In the genomic region with DNA sequence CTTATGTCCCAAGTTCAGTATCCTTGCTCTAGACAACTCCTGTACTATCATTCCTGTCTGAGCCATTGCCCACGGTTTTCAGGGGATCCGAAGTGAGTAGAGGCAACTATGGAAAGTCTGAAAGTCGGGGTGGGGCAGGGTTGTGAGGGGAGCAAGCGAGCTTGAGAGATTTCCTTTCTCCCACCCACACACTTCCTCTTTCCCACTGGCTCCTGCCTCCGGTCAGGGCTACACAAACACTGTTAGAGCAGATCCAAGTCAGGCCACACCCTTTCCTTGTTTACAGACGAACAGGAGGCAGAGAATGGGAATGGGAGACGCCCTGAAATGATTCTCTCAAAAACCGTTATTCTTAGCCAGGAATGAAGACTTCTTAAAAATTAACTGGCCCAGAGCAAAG, we compare ENCODE assay signal across 8 mouse cellular contexts. TPM values are rescaled to one million over a fixed set of nuclear protein-coding genes. Genes with fewer than 3 reads are reported as not detected.
DNase-seq lines count a peak whose midpoint lies in the region; ATAC-seq and TF ChIP-seq lines count a peak whose summit lies in the region.

No protein-coding gene starts in this region.

- H3K9ac ChIP-seq in embryonic facial prominence, embryonic 11.5 days (replicated peaks; ENCODE audit: low read length): no peak overlapping the region

- peak; percentile 3 for DNase-seq in embryonic facial prominence, embryonic 11.5 days (ENCODE audit: low spot score)
- DNase-seq in embryonic facial prominence, embryonic 10.5 days (ENCODE audit: low spot score): no peak
- peak; percentile 72 for DNase-seq in gastrocnemius, adult 2 months
- DNase-seq in kidney, adult 18-20 months: peak; percentile 40
- DNase-seq in lung, postnatal 25 days (ENCODE audit: low spot score): peak; percentile 88
- DNase-seq in spleen, postnatal 14 days (ENCODE audit: low spot score in 2 of 2): no peak
- no peak for DNase-seq in frontal cortex, postnatal 14 days (ENCODE audit: low spot score in 2 of 2)
- no peak for DNase-seq in spleen, adult 12 weeks (ENCODE audit: low spot score)

- H3K4me3 ChIP-seq in embryonic facial prominence, embryonic 11.5 days (ENCODE audit: low read depth, low read length): no peak overlapping the region
- H3K4me3 ChIP-seq in embryonic facial prominence, embryonic 10.5 days: no peak overlapping the region
- H3K4me3 ChIP-seq in gastrocnemius, adult 2 months: peak overlapping the region; percentile 27

- no peaks in the 10 kb centered on the region for H3K4me1 ChIP-seq in embryonic facial prominence, embryonic 11.5 days (ENCODE audit: control insufficient read depth, insufficient read depth, low read length)
- peaks cover 3% of the 10 kb centered on the region; the same call in 1 of the 2 replicates for H3K4me1 ChIP-seq in embryonic facial prominence, embryonic 10.5 days

- ATAC-seq in embryonic facial prominence, embryonic 11.5 days (replicated peaks; ENCODE audit: insufficient number of reproducible peaks, low FRiP score, low TSS enrichment, low read depth): no peak

- H3K27ac ChIP-seq in embryonic facial prominence, embryonic 11.5 days (replicated peaks; ENCODE audit: low read depth, low read length): no peak overlapping the region
- no peak overlapping the region for H3K27ac ChIP-seq in embryonic facial prominence, embryonic 10.5 days (replicated peaks)
- peak overlapping the region; percentile 91 for H3K27ac ChIP-seq in gastrocnemius, adult 2 months

- no peak for TF ChIP-seq CTCF in gastrocnemius, adult 2 months (IDR thresholded peaks at IDR 0.05)

- no peaks in the 10 kb centered on the region for H3K27me3 ChIP-seq in embryonic facial prominence, embryonic 11.5 days (ENCODE audit: control insufficient read depth, insufficient read depth, low read length)
- no peaks in the 10 kb centered on the region for H3K27me3 ChIP-seq in embryonic facial prominence, embryonic 10.5 days (replicated peaks; ENCODE audit: low read depth, poor library complexity, severe bottlenecking)

- H3K36me3 ChIP-seq in embryonic facial prominence, embryonic 11.5 days (replicated peaks; ENCODE audit: control insufficient read depth, insufficient read depth, low read depth, low read length): no peaks in the 10 kb centered on the region
- no peaks in the 10 kb centered on the region for H3K36me3 ChIP-seq in embryonic facial prominence, embryonic 10.5 days (replicated peaks)

- WGBS in embryonic facial prominence, embryonic 11.5 days: 58% methylated on average over 8 of the region's 8 CpGs
- WGBS in embryonic facial prominence, embryonic 10.5 days: 58% methylated on average over 8 of the region's 8 CpGs

- intact Hi-C loops in gastrocnemius, adult 2 months (cut with DNase I): loop anchor here (2.0 kb wide), 1 partner anchor 74 kb away; no protein-coding TSS in a partner anchor

- no peaks in the 10 kb centered on the region for H3K9me3 ChIP-seq in embryonic facial prominence, embryonic 11.5 days (replicated peaks; ENCODE audit: control insufficient read depth, low read length)
- no peaks in the 10 kb centered on the region for H3K9me3 ChIP-seq in embryonic facial prominence, embryonic 10.5 days

- no peak overlapping the region for H3K4me2 ChIP-seq in embryonic facial prominence, embryonic 11.5 days (ENCODE audit: low read depth, low read length)

RNA-seq across cellular contexts. Expression of gene Sptbn1, which starts 23.2 kb away (rescaled TPM):
- polyA plus RNA-seq in embryonic facial prominence, embryonic 11.5 days (2014; fragmentation: Nextera tagmentation; extraction: Ambion mirVana): 68.3 and 69.7 TPM in 2 replicates
- 64.7 and 66.6 TPM in 2 replicates for polyA plus RNA-seq in embryonic facial prominence, embryonic 10.5 days (2016; fragmentation: Nextera tagmentation; extraction: Ambion mirVana)
- total RNA-seq in gastrocnemius, adult 2 months (2021): 100 to 1,000 TPM; 112 to 141 TPM

Comparison
In these comparisons a context has a peak if more than half of its experiments do, and no peak if none do; other contexts are left out.
1. DNase-seq: peak in embryonic facial prominence, embryonic 11.5 days (single experiment), gastrocnemius, adult 2 months (single experiment), kidney, adult 18-20 months (single experiment) and lung, postnatal 25 days (single experiment); none in embryonic facial prominence, embryonic 10.5 days (single experiment), spleen, postnatal 14 days (0 of 2), frontal cortex, postnatal 14 days (0 of 2) and spleen, adult 12 weeks (single experiment).